Mouse (Mus musculus): ENCODE data around the gene Lpar1. TPM values are rescaled to one million over a fixed set of nuclear protein-coding genes. Genes with fewer than 3 reads are reported as not detected.

Gene Lpar1
- polyA plus RNA-seq, 1 experiment from 2014 or later: 63.8 TPM

- ATAC-seq (replicated peaks; ENCODE audit: low FRiP score) (no peak), DNase-seq (ENCODE audit: low spot score) (no peak)
- no peak overlapping the region for H3K4me2 ChIP-seq (ENCODE audit: low read depth, low read length, severe bottlenecking)
- no peaks in the 10 kb centered on the region for H3K27me3 ChIP-seq (ENCODE audit: control insufficient read depth, insufficient read depth, low read length)
- H3K36me3 ChIP-seq (ENCODE audit: control insufficient read depth, insufficient read depth, low read length): no peaks in the 10 kb centered on the region
- no peak overlapping the region for H3K9ac ChIP-seq (ENCODE audit: low read length)
- 62% methylated on average over 2 of the region's 2 CpGs for WGBS
- H3K4me3 ChIP-seq (ENCODE audit: low read depth, low read length): no peak overlapping the region
- H3K4me1 ChIP-seq (replicated peaks; ENCODE audit: control insufficient read depth, insufficient read depth, low read length): no peaks in the 10 kb centered on the region
- no peaks in the 10 kb centered on the region for H3K9me3 ChIP-seq (ENCODE audit: control insufficient read depth, low read length)
- H3K27ac ChIP-seq (ENCODE audit: low read depth, low read length): no peak overlapping the region
Observed at GRCm38 (mm10) chr4:58572446-58572845, 18.7 kb upstream of the Lpar1 start.

GRCm38 (mm10) chr4:58571661-58572060, 18.0 kb upstream of the Lpar1 start:
- Histone ChIP-seq H3K4me2 (ENCODE audit: low read depth, low read length, severe bottlenecking) (no peak overlapping the region), H3K4me3 (ENCODE audit: low read depth, low read length) (no peak overlapping the region), H3K9ac (ENCODE audit: low read length) (no peak overlapping the region), H3K27ac (ENCODE audit: low read depth, low read length) (no peak overlapping the region), H3K36me3 (ENCODE audit: control insufficient read depth, insufficient read depth, low read length) (no peaks in the 10 kb centered on the region), H3K9me3 (ENCODE audit: control insufficient read depth, low read length) (no peaks in the 10 kb centered on the region), H3K4me1 (replicated peaks; ENCODE audit: control insufficient read depth, insufficient read depth, low read length) (no peaks in the 10 kb centered on the region), H3K27me3 (ENCODE audit: control insufficient read depth, insufficient read depth, low read length) (no peaks in the 10 kb centered on the region)
- no peak for DNase-seq (ENCODE audit: low spot score)
- 2% methylated on average over 3 of the region's 3 CpGs for WGBS
- ATAC-seq (replicated peaks; ENCODE audit: low FRiP score): no peak

GRCm38 (mm10) chr4:58571232-58571631, 17.5 kb upstream of the Lpar1 start:
- Histone ChIP-seq H3K36me3 (ENCODE audit: control insufficient read depth, insufficient read depth, low read length) (no peaks in the 10 kb centered on the region), H3K9ac (ENCODE audit: low read length) (no peak overlapping the region), H3K27ac (ENCODE audit: low read depth, low read length) (no peak overlapping the region), H3K4me2 (ENCODE audit: low read depth, low read length, severe bottlenecking) (no peak overlapping the region), H3K9me3 (ENCODE audit: control insufficient read depth, low read length) (no peaks in the 10 kb centered on the region), H3K4me3 (ENCODE audit: low read depth, low read length) (no peak overlapping the region), H3K4me1 (replicated peaks; ENCODE audit: control insufficient read depth, insufficient read depth, low read length) (no peaks in the 10 kb centered on the region), H3K27me3 (ENCODE audit: control insufficient read depth, insufficient read depth, low read length) (no peaks in the 10 kb centered on the region)
- 15% methylated on average over 1 of the region's 1 CpGs for WGBS
- no peak for DNase-seq (ENCODE audit: low spot score)
- no peak for ATAC-seq (replicated peaks; ENCODE audit: low FRiP score)

- Histone ChIP-seq H3K9ac (ENCODE audit: low read length) (no peak overlapping the region), H3K4me2 (ENCODE audit: low read depth, low read length, severe bottlenecking) (no peak overlapping the region), H3K4me3 (ENCODE audit: low read depth, low read length) (no peak overlapping the region), H3K36me3 (ENCODE audit: control insufficient read depth, insufficient read depth, low read length) (no peaks in the 10 kb centered on the region), H3K9me3 (ENCODE audit: control insufficient read depth, low read length) (no peaks in the 10 kb centered on the region), H3K27ac (ENCODE audit: low read depth, low read length) (no peak overlapping the region), H3K4me1 (replicated peaks; ENCODE audit: control insufficient read depth, insufficient read depth, low read length) (no peaks in the 10 kb centered on the region), H3K27me3 (ENCODE audit: control insufficient read depth, insufficient read depth, low read length) (no peaks in the 10 kb centered on the region)
- no peak for DNase-seq (ENCODE audit: low spot score)
- ATAC-seq (replicated peaks; ENCODE audit: low FRiP score): no peak
- 83% methylated on average over 8 of the region's 8 CpGs for WGBS
Observed at GRCm38 (mm10) chr4:58568486-58568885, 14.8 kb upstream of the Lpar1 start.

- Histone ChIP-seq H3K36me3 (ENCODE audit: control insufficient read depth, insufficient read depth, low read length) (no peaks in the 10 kb centered on the region), H3K4me2 (ENCODE audit: low read depth, low read length, severe bottlenecking) (no peak overlapping the region), H3K4me3 (ENCODE audit: low read depth, low read length) (no peak overlapping the region), H3K4me1 (replicated peaks; ENCODE audit: control insufficient read depth, insufficient read depth, low read length) (no peaks in the 10 kb centered on the region), H3K27ac (ENCODE audit: low read depth, low read length) (no peak overlapping the region), H3K27me3 (ENCODE audit: control insufficient read depth, insufficient read depth, low read length) (no peaks in the 10 kb centered on the region), H3K9me3 (ENCODE audit: control insufficient read depth, low read length) (no peaks in the 10 kb centered on the region), H3K9ac (ENCODE audit: low read length) (no peak overlapping the region)
- WGBS: 90% methylated on average over 1 of the region's 1 CpGs
- DNase-seq (ENCODE audit: low spot score) (no peak), ATAC-seq (replicated peaks; ENCODE audit: low FRiP score) (no peak)
Observed at GRCm38 (mm10) chr4:58562776-58563175, 9.1 kb upstream of the Lpar1 start.

- Histone ChIP-seq H3K36me3 (ENCODE audit: control insufficient read depth, insufficient read depth, low read length) (no peaks in the 10 kb centered on the region), H3K27ac (ENCODE audit: low read depth, low read length) (no peak overlapping the region), H3K9ac (ENCODE audit: low read length) (no peak overlapping the region), H3K27me3 (ENCODE audit: control insufficient read depth, insufficient read depth, low read length) (no peaks in the 10 kb centered on the region), H3K4me2 (ENCODE audit: low read depth, low read length, severe bottlenecking) (no peak overlapping the region), H3K4me3 (ENCODE audit: low read depth, low read length) (no peak overlapping the region), H3K9me3 (ENCODE audit: control insufficient read depth, low read length) (no peaks in the 10 kb centered on the region), H3K4me1 (replicated peaks; ENCODE audit: control insufficient read depth, insufficient read depth, low read length) (peaks cover 5% of the 10 kb centered on the region; the same call in 1 of the 2 replicates)
- ATAC-seq (replicated peaks; ENCODE audit: low FRiP score): no peak
- WGBS: 75% methylated on average over 3 of the region's 3 CpGs
- DNase-seq (ENCODE audit: low spot score): no peak
Observed at GRCm38 (mm10) chr4:58557001-58557400, 3.3 kb upstream of the Lpar1 start.

GRCm38 (mm10) chr4:58554359-58554838, 701 bp upstream of the Lpar1 start:
- H3K36me3 ChIP-seq (ENCODE audit: control insufficient read depth, insufficient read depth, low read length): no peaks in the 10 kb centered on the region
- H3K4me2 ChIP-seq (ENCODE audit: low read depth, low read length, severe bottlenecking): peak overlapping the region; percentile 75; the same call in 1 of the 2 replicates
- peak overlapping the region; percentile 62; the same call in 1 of the 2 replicates for H3K4me3 ChIP-seq (ENCODE audit: low read depth, low read length)
- ATAC-seq (replicated peaks; ENCODE audit: low FRiP score) (no peak), DNase-seq (ENCODE audit: low spot score) (no peak)
- no peak overlapping the region for H3K27ac ChIP-seq (ENCODE audit: low read depth, low read length)
- no peak overlapping the region for H3K9ac ChIP-seq (ENCODE audit: low read length)
- peaks cover 5% of the 10 kb centered on the region; the same call in 1 of the 2 replicates for H3K4me1 ChIP-seq (replicated peaks; ENCODE audit: control insufficient read depth, insufficient read depth, low read length)
- no peaks in the 10 kb centered on the region for H3K9me3 ChIP-seq (ENCODE audit: control insufficient read depth, low read length)
- H3K27me3 ChIP-seq (ENCODE audit: control insufficient read depth, insufficient read depth, low read length): no peaks in the 10 kb centered on the region
- WGBS: 27% methylated on average over 10 of the region's 10 CpGs

GRCm38 (mm10) chr4:58552731-58553630, 717 bp downstream of the Lpar1 start:
- DNase-seq (ENCODE audit: low spot score) (peak; percentile 89), ATAC-seq (replicated peaks; ENCODE audit: low FRiP score) (peak; percentile 86)
- Histone ChIP-seq H3K36me3 (ENCODE audit: control insufficient read depth, insufficient read depth, low read length) (no peaks in the 10 kb centered on the region), H3K4me1 (replicated peaks; ENCODE audit: control insufficient read depth, insufficient read depth, low read length) (peaks cover 5% of the 10 kb centered on the region; the same call in 1 of the 2 replicates), H3K9ac (ENCODE audit: low read length) (peak overlapping the region; percentile 56), H3K4me2 (ENCODE audit: low read depth, low read length, severe bottlenecking) (peak overlapping the region; percentile 75), H3K9me3 (ENCODE audit: control insufficient read depth, low read length) (no peaks in the 10 kb centered on the region), H3K27ac (ENCODE audit: low read depth, low read length) (peak overlapping the region; percentile 9; the same call in 1 of the 2 replicates), H3K27me3 (ENCODE audit: control insufficient read depth, insufficient read depth, low read length) (no peaks in the 10 kb centered on the region), H3K4me3 (ENCODE audit: low read depth, low read length) (peak overlapping the region; percentile 62)
- under 1% methylated on average over 71 of the region's 71 CpGs for WGBS
